Mouse (Mus musculus): ENCODE data around the gene Atp13a2. TPM values are rescaled to one million over a fixed set of nuclear protein-coding genes. Genes with fewer than 3 reads are reported as not detected.

Gene Atp13a2
- polyA plus RNA-seq, 1 experiment from 2014 or later = 127 TPM

DNA sequence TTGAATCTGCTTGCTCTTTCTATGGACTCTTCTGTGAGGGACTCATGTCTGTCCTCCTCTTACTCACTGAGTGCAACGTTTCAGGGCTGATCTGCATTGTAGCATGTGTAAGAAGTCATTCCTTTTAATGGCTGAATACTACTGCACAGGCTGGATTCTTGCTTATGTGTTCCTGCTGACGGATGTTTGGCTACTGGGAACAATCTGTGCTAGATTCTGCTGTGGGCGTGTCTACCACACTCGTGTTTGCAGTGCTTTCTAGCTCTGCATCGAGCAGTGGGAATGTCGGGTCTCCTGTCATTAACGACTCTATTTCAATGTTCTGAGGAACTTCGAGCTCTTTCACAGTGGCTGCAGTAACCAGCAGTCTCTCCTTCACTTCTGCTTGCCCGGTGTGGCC lies 37.4 kb downstream of the Atp13a2 start:
- Histone ChIP-seq H3K9me3 (no peaks in the 10 kb centered on the region), H3K27ac (no peak overlapping the region), H3K36me3 (peaks cover 63% of the 10 kb centered on the region), H3K4me2 (replicated peaks) (no peak overlapping the region), H3K9ac (replicated peaks) (no peak overlapping the region), H3K4me3 (replicated peaks) (no peak overlapping the region), H3K27me3 (no peaks in the 10 kb centered on the region), H3K4me1 (replicated peaks) (peaks cover 34% of the 10 kb centered on the region)
- WGBS = 77% methylated on average over 9 of the region's 9 CpGs
- no peak for ATAC-seq

DNA sequence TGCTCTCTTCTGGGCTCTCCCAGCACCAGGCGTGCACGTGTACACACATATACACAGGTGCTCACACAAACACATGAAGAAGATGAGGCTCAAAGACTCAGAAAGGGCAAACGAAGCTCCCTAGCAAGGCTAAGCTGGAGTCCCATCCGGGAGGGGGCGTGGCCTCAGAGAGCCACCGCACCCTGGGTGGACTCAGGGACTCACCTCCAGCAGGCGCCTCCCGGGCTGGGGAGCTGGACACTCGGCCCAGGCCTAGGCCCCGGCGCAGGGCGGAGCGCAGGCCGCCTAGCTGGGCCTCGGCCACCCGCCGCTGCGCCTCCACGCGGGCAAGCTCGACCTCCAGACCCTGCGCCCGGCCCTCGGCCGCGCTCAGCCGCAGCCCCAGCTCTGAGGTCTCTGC lies 38.3 kb downstream of the Atp13a2 start:
- Histone ChIP-seq H3K27me3 (no peaks in the 10 kb centered on the region), H3K4me1 (replicated peaks) (peaks cover 24% of the 10 kb centered on the region), H3K36me3 (peaks cover 67% of the 10 kb centered on the region), H3K27ac (no peak overlapping the region), H3K9ac (replicated peaks) (no peak overlapping the region), H3K4me3 (replicated peaks) (no peak overlapping the region), H3K9me3 (no peaks in the 10 kb centered on the region), H3K4me2 (replicated peaks) (no peak overlapping the region)
- WGBS = 79% methylated on average over 27 of the region's 27 CpGs
- ATAC-seq = no peak

GRCm38 (mm10) chr4:141030541-141031206 lies 44.0 kb downstream of the Atp13a2 start:
- peaks cover 85% of the 10 kb centered on the region for H3K36me3 ChIP-seq
- no peaks in the 10 kb centered on the region for H3K27me3 ChIP-seq
- ATAC-seq = no peak
- no peak overlapping the region; the same call in 1 of the 2 replicates for H3K27ac ChIP-seq
- no peaks in the 10 kb centered on the region for H3K9me3 ChIP-seq
- no peak overlapping the region for H3K9ac ChIP-seq (replicated peaks)
- peaks cover 8% of the 10 kb centered on the region for H3K4me1 ChIP-seq (replicated peaks)
- WGBS = 96% methylated on average over 18 of the region's 18 CpGs
- no peak overlapping the region for H3K4me2 ChIP-seq (replicated peaks)
- H3K4me3 ChIP-seq (replicated peaks) = no peak overlapping the region

- Histone ChIP-seq H3K36me3 (peaks cover 85% of the 10 kb centered on the region), H3K27ac (no peak overlapping the region), H3K9me3 (no peaks in the 10 kb centered on the region), H3K4me3 (replicated peaks) (no peak overlapping the region), H3K4me2 (replicated peaks) (no peak overlapping the region), H3K9ac (replicated peaks) (no peak overlapping the region), H3K27me3 (no peaks in the 10 kb centered on the region), H3K4me1 (replicated peaks) (peaks cover 8% of the 10 kb centered on the region)
- ATAC-seq = peak; percentile 68
- 21% methylated on average over 6 of the region's 6 CpGs for WGBS
Observed at GRCm38 (mm10) chr4:141031733-141032132, 45.1 kb downstream of the Atp13a2 start.

- peak overlapping the region; percentile 51; the same call in 1 of the 2 replicates for H3K27ac ChIP-seq
- no peak overlapping the region for H3K4me2 ChIP-seq (replicated peaks)
- H3K9me3 ChIP-seq = no peaks in the 10 kb centered on the region
- no peak overlapping the region for H3K4me3 ChIP-seq (replicated peaks)
- H3K9ac ChIP-seq (replicated peaks) = no peak overlapping the region
- H3K27me3 ChIP-seq = no peaks in the 10 kb centered on the region
- peaks cover 86% of the 10 kb centered on the region for H3K36me3 ChIP-seq
- WGBS = 82% methylated on average over 27 of the region's 27 CpGs
- peaks cover 8% of the 10 kb centered on the region for H3K4me1 ChIP-seq (replicated peaks)
- no peak for ATAC-seq
Observed at GRCm38 (mm10) chr4:141033606-141034549, 47.2 kb downstream of the Atp13a2 start.

- no peak overlapping the region for H3K4me2 ChIP-seq (replicated peaks)
- no peak for ATAC-seq
- peaks cover 4% of the 10 kb centered on the region; the same call in 1 of the 2 replicates for H3K4me1 ChIP-seq (replicated peaks)
- H3K27ac ChIP-seq = no peak overlapping the region
- no peaks in the 10 kb centered on the region for H3K9me3 ChIP-seq
- no peak overlapping the region for H3K9ac ChIP-seq (replicated peaks)
- no peak overlapping the region for H3K4me3 ChIP-seq (replicated peaks)
- peaks cover 79% of the 10 kb centered on the region for H3K36me3 ChIP-seq
- no peaks in the 10 kb centered on the region for H3K27me3 ChIP-seq
- WGBS = 51% methylated on average over 12 of the region's 12 CpGs
Observed at GRCm38 (mm10) chr4:141041117-141041516, 54.4 kb downstream of the Atp13a2 start.

DNA sequence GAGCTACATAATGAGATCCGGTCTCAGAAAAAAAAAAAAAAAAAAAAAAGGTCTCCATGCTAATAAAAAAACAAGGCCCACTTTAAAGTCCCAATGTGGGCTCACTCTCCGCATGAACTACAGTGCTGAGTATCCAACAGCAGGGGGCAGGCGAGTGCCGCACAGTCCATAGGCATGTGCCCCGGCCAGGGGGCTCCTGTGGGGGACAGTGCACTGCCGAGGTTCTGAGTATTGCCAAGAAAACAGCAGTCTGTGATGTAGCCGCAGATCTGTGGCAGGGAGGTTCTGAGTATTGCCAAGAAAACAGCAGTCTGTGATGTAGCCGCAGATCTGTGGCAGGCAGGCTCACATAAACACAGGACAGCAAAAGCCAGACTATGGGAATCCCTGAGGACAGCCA lies 58.1 kb downstream of the Atp13a2 start:
- WGBS = 14% methylated on average over 8 of the region's 8 CpGs
- Histone ChIP-seq H3K9me3 (no peaks in the 10 kb centered on the region), H3K27ac (0 out of 2 replicates have a peak overlapping the region, but pooled peaks have one; percentile 25), H3K27me3 (no peaks in the 10 kb centered on the region), H3K4me3 (replicated peaks) (no peak overlapping the region), H3K4me2 (replicated peaks) (no peak overlapping the region), H3K4me1 (replicated peaks) (peaks cover 34% of the 10 kb centered on the region), H3K36me3 (peaks cover 58% of the 10 kb centered on the region), H3K9ac (replicated peaks) (no peak overlapping the region)
- peak; percentile 25; the same call in 1 of the 2 replicates for ATAC-seq

DNA sequence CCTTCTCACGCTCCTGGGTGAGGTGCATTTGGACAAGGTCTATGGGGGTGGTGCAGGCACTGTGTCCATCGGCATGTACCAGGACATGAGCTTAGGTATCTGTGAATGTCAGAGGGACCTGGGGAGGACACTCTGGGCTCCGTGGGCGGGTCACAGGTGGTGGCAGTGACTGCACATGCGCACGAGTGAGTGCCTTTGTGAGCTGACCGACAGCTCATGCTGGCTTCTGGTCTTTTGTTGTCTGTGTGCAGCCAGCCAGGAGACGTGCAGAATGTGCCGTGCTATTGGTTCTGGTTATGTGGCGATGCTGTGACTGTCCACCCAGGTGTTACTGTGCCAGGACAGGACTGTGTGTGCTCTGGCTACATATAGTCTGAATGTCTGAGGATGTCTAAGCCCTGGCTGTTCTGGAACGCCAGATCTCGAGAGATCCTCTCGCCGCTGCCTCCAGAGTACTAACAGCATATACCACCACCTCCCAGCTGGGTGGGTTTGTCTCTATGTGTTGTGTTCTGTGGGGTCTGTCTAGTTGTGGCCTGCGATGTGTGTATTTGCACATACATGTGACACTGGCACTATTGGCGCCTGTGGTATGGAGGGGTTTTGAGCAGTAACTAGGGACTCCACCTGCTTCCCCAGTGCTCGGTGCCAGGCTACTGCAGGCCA lies 62.3 kb downstream of the Atp13a2 start:
- ATAC-seq = peak; percentile 40
- Histone ChIP-seq H3K9ac (replicated peaks) (peak overlapping the region; percentile 55), H3K9me3 (no peaks in the 10 kb centered on the region), H3K36me3 (peaks cover 23% of the 10 kb centered on the region), H3K4me1 (replicated peaks) (peaks cover 71% of the 10 kb centered on the region), H3K4me2 (replicated peaks) (peak overlapping the region; percentile 44), H3K27ac (peak overlapping the region; percentile 96), H3K27me3 (no peaks in the 10 kb centered on the region), H3K4me3 (replicated peaks) (no peak overlapping the region; the same call in 1 of the 2 replicates)
- WGBS = 17% methylated on average over 17 of the region's 17 CpGs

DNA sequence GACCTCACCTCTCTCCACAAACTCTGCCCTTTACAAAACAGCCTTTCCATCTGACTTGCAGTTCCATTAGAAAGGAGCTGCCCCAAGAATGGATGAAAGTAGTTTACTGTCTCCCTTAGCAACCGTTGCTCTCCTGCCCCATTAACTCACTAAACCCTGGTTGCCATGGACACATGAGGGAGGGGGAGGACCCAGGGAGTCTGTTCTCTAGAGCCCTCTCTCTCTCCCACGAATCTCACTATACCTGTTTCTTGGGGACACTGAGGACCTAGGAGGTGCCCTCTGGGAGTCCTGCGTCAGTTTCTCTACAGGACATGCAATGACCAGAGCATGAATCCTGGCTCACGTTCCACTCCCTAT lies 62.8 kb downstream of the Atp13a2 start:
- H3K9me3 ChIP-seq = no peaks in the 10 kb centered on the region
- H3K4me1 ChIP-seq (replicated peaks) = peaks cover 76% of the 10 kb centered on the region
- H3K27ac ChIP-seq = peak overlapping the region; percentile 96
- 1% methylated on average over 4 of the region's 4 CpGs for WGBS
- ATAC-seq = peak; percentile 67
- peak overlapping the region; percentile 44 for H3K4me2 ChIP-seq (replicated peaks)
- H3K9ac ChIP-seq (replicated peaks) = peak overlapping the region; percentile 55
- peaks cover 23% of the 10 kb centered on the region for H3K36me3 ChIP-seq
- H3K4me3 ChIP-seq (replicated peaks) = no peak overlapping the region; the same call in 1 of the 2 replicates
- no peaks in the 10 kb centered on the region for H3K27me3 ChIP-seq

DNA sequence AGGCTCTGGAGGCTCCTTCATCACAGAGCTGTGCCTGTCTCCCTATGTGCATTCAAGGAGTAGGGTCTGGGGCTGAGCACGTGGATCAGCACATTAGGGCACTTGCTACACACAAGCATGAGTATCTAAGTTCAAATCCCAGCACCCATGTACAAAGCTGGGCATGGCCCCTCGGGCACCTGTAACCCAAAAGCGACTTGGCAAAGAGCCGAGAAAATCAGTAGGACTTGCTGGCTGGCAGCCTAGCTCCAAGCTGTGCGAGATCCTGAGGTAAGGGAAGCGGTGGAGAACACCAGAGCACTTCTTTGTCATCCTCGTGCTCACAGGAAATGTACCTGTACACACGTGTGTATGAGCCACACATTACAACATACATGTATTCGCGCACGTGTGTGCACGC lies 65.8 kb downstream of the Atp13a2 start:
- Histone ChIP-seq H3K4me2 (replicated peaks) (peak overlapping the region; percentile 55), H3K36me3 (peaks cover 24% of the 10 kb centered on the region), H3K27ac (peak overlapping the region; percentile 89; the same call in 1 of the 2 replicates), H3K4me3 (replicated peaks) (no peak overlapping the region), H3K27me3 (no peaks in the 10 kb centered on the region), H3K4me1 (replicated peaks) (peaks cover 66% of the 10 kb centered on the region), H3K9me3 (no peaks in the 10 kb centered on the region), H3K9ac (replicated peaks) (peak overlapping the region; percentile 58; the same call in 1 of the 2 replicates)
- no peak for ATAC-seq
- 75% methylated on average over 12 of the region's 12 CpGs for WGBS

DNA sequence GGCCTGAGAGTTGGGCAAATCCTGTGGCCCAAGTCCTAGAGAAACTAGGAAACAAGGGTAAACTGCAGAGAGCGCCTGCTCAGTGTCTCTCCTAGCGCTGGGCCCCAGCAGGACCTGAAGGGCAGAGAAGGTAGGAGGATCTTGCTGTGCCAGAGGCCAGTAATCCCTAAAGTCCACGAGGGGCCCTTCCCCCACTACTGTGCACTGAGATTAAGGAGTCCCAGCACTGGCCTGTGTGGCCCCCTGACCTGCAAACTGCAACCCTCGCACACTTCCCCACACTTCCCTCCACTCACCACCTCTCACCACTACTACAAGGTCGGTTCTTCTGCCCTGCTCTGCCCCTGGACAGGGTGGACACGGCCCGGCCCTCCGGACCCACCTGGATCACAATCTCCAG lies 66.5 kb downstream of the Atp13a2 start:
- Histone ChIP-seq H3K36me3 (peaks cover 28% of the 10 kb centered on the region), H3K27me3 (no peaks in the 10 kb centered on the region), H3K4me1 (replicated peaks) (peaks cover 60% of the 10 kb centered on the region), H3K9ac (replicated peaks) (peak overlapping the region; percentile 58), H3K27ac (peak overlapping the region; percentile 89), H3K9me3 (no peaks in the 10 kb centered on the region), H3K4me2 (replicated peaks) (peak overlapping the region; percentile 55), H3K4me3 (replicated peaks) (peak overlapping the region; percentile 21)
- 13% methylated on average over 8 of the region's 8 CpGs for WGBS
- peak; percentile 1; the same call in 1 of the 2 replicates for ATAC-seq

Measured in midbrain, embryonic 13.5 days (tissue).